Mouse (Mus musculus) heart, postnatal 0 days (tissue): Measurements from ENCODE around the gene Lrrc28. TPM values are rescaled to one million over a fixed set of nuclear protein-coding genes. Genes with fewer than 3 reads are reported as not detected.
A peak's percentile ranks its signal among the peaks of the same experiment; 100 is the strongest.

Source experiments
- ATAC-seq: fragments of 200-750 bp; cut with Nextera tagmentation; 2 replicates; pipeline ENCODE4 v1.8.0; 2017; ENCODE audit warnings: low read depth, moderate number of reproducible peaks, moderate library complexity; ENCODE audit not compliant: insufficient read depth
- DNase-seq: peaks from one replicate; pipeline ENCODE4 v3.0.0-alpha.2; 2016; ENCODE audit warnings: low spot score
- H3K27ac ChIP-seq: fragments of 300-500 bp; sonication (generic); 2 replicates; pipeline ENCODE4 v1.5.1; 2014; ENCODE audit warnings: low read depth, mild to moderate bottlenecking
- H3K27me3 ChIP-seq: fragments of 300-500 bp; sonication (generic); 2 replicates; pipeline ENCODE4 v1.6.1; 2014; ENCODE audit warnings: low read length, mixed read lengths; ENCODE audit not compliant: control insufficient read depth, insufficient read depth
- H3K36me3 ChIP-seq: fragments of 300-500 bp; sonication (generic); replicated peaks from 2 replicates; pipeline ENCODE4 v1.6.1; 2014; ENCODE audit warnings: low read length, mixed read lengths; ENCODE audit not compliant: control insufficient read depth, insufficient read depth
- H3K4me1 ChIP-seq: fragments of 300-500 bp; sonication (generic); 2 replicates; pipeline ENCODE4 v1.6.1; 2014; ENCODE audit warnings: antibody characterized with exemption; ENCODE audit not compliant: control insufficient read depth, insufficient read depth
- H3K4me2 ChIP-seq: fragments of 300-500 bp; sonication (generic); 2 replicates; pipeline ENCODE4 v1.6.1; 2014; ENCODE audit warnings: low read depth, mild to moderate bottlenecking, low read length, moderate library complexity
- H3K4me3 ChIP-seq: fragments of 300-500 bp; sonication (generic); 2 replicates; pipeline ENCODE4 v1.5.1; 2014; ENCODE audit warnings: low read depth, low read length
- H3K9ac ChIP-seq: fragments of 300-500 bp; sonication (generic); replicated peaks from 2 replicates; pipeline ENCODE4 v1.6.1; 2014; ENCODE audit warnings: low read depth, low read length, mixed read lengths
- H3K9me3 ChIP-seq: fragments of 300-500 bp; sonication (generic); replicated peaks from 2 replicates; pipeline ENCODE4 v1.6.1; 2016; ENCODE audit warnings: low read length; ENCODE audit not compliant: control insufficient read depth
- CTCF ChIP-seq: IDR thresholded peaks from 2 replicates; pipeline ENCODE4 v1.5.1; 2016; ENCODE audit warnings: antibody characterized with exemption, control low read depth, low read depth
- EP300 ChIP-seq: IDR thresholded peaks from 2 replicates; pipeline ENCODE4 v1.6.1; 2016; ENCODE audit warnings: antibody characterized with exemption, low read depth
- WGBS: fragments of 180-500 bp; shearing (Covaris S2); extraction: QIAGEN DNeasy Blood & Tissue Kit; methylation state at CpG from one replicate; pipeline ENCODE4 v1.1.7; 2014; 5-methylcytosine and 5-hydroxymethylcytosine counted together
- polyA plus RNA-seq: library from polyadenylated mRNA; unstranded; fragments of >200 nt; fragmentation: Nextera tagmentation; extraction: Ambion mirVana; gene quantifications from 2 replicates; pipeline ENCODE4 v1.2.1, GENCODE M21; 2015
- total RNA-seq: library from RNA; depleted of rRNA; stranded (reverse); fragments of >200 nt; gene quantifications from 2 replicates; pipeline ENCODE4 v1.2.3, GENCODE M21; 2014; ENCODE audit warnings: low replicate concordance

Lrrc28 gene
- total and polyA plus RNA-seq, 2 experiments from 2014 or later: 14.3 to 71.6 TPM

- no peaks in the 10 kb centered on the region for H3K36me3 ChIP-seq
- WGBS: 28% methylated on average over 1 of the region's 1 CpGs
- H3K27me3 ChIP-seq: no peaks in the 10 kb centered on the region
- H3K27ac ChIP-seq: no peak overlapping the region
- H3K9ac ChIP-seq: no peak overlapping the region
- DNase-seq (no peak), ATAC-seq (no peak)
- H3K4me3 ChIP-seq: no peak overlapping the region
- TF ChIP-seq EP300: no peak
- TF ChIP-seq CTCF: no peak
- no peaks in the 10 kb centered on the region for H3K9me3 ChIP-seq
- no peaks in the 10 kb centered on the region for H3K4me1 ChIP-seq
- H3K4me2 ChIP-seq: no peak overlapping the region
These were observed 10.1 kb upstream of the Lrrc28 start for GRCm38 (mm10) chr7:67655186-67655585.

DNA sequence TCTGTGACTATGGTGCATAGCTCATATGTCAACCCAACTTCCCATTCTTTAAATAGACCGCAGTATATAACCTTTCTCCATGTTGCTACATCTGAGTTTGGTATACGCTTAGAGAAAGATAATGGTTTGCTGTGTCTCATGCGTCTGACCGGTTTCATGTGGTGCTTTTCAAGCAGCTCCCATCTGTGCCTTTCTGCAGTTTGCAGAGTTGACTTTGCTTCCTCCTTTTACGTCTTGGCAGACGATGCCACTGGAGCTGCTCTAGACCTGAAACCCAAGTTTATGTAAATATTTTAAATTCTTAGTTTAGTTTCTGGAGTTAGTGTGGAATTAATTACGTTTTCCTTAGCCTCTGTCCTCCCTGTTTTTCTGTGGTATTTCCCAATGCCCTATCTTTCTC, 9.6 kb upstream of the Lrrc28 start:
- TF ChIP-seq CTCF: no peak
- no peak for TF ChIP-seq EP300
- 84% methylated on average over 7 of the region's 7 CpGs for WGBS
- Histone ChIP-seq H3K36me3 (no peaks in the 10 kb centered on the region), H3K9me3 (no peaks in the 10 kb centered on the region), H3K27me3 (no peaks in the 10 kb centered on the region), H3K27ac (no peak overlapping the region), H3K9ac (no peak overlapping the region), H3K4me3 (no peak overlapping the region), H3K4me2 (no peak overlapping the region), H3K4me1 (no peaks in the 10 kb centered on the region)
- no peak for DNase-seq
- no peak for ATAC-seq

DNA sequence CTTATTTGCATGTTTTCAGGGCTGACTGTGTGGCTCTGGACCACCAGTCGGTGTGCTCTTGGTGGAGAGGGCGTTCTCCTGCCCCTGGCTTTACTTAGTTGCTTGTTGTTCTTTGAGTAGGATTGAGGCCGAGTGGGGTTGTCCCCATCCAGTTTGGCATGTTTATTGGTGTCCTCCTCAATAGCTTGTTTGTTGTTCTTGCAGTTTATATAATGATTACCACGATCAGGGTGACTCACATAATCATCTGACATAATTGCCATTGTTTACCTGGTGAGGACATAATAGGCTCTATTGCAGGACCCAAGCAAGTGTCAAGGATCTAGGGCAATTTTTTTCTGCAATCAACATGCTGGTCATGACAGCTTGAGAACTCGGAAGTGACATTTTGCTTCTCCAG, 7.1 kb upstream of the Lrrc28 start:
- Histone ChIP-seq H3K27me3 (no peaks in the 10 kb centered on the region), H3K4me2 (no peak overlapping the region), H3K9me3 (no peaks in the 10 kb centered on the region), H3K4me3 (no peak overlapping the region), H3K27ac (no peak overlapping the region), H3K9ac (no peak overlapping the region), H3K4me1 (peaks cover 13% of the 10 kb centered on the region), H3K36me3 (no peaks in the 10 kb centered on the region)
- TF ChIP-seq EP300 (no peak), CTCF (no peak)
- DNase-seq: no peak
- 86% methylated on average over 5 of the region's 5 CpGs for WGBS
- ATAC-seq: no peak

- DNase-seq (no peak), ATAC-seq (no peak)
- WGBS: 62% methylated on average over 4 of the region's 4 CpGs
- no peak overlapping the region; the same call in 1 of the 2 replicates for H3K9ac ChIP-seq
- no peaks in the 10 kb centered on the region for H3K36me3 ChIP-seq
- H3K27ac ChIP-seq: no peak overlapping the region
- H3K4me1 ChIP-seq: peaks cover 22% of the 10 kb centered on the region
- no peaks in the 10 kb centered on the region for H3K9me3 ChIP-seq
- no peak for TF ChIP-seq EP300
- no peak for TF ChIP-seq CTCF
- no peaks in the 10 kb centered on the region for H3K27me3 ChIP-seq
- peak overlapping the region; percentile 64 for H3K4me2 ChIP-seq
- H3K4me3 ChIP-seq: peak overlapping the region; percentile 83
These were observed 3.3 kb upstream of the Lrrc28 start for GRCm38 (mm10) chr7:67648376-67648775.

DNA sequence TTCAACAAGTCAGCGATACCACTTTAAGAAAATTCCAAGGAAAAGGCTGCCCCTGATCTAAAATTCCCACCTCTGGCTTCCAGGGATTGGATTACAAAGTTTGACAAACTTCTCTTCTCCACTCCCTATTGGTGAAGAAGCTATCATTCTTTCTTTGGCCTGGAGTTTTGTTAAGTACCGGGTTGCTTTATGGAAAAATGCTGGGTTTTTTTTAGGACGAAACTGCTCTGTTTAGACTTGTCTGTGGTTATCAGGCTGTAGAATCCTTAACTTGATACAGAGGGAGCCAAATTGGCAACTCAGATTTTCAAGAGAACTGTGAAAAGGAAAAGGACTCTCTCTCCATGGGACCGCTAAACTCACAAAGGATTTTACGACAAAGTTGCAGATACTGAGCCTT, 2.2 kb upstream of the Lrrc28 start, which contains the start of gene Ttc23:
Ttc23 (plus strand) TSS at position 134 of the 400 bp plus-strand sequence.
- peak within 1 kb of the TSS; percentile 73 for H3K27ac ChIP-seq
- H3K9me3 ChIP-seq: no peaks in the 10 kb centered on the region
- H3K4me3 ChIP-seq: peak within 1 kb of the TSS; percentile 83
- no peaks in the 10 kb centered on the region for H3K27me3 ChIP-seq
- WGBS: 5% methylated on average over 5 of the region's 5 CpGs
- no peak for TF ChIP-seq EP300
- no peak for TF ChIP-seq CTCF
- peak within 1 kb of the TSS; percentile 94 for H3K4me2 ChIP-seq
- DNase-seq: peak; percentile 92
- H3K4me1 ChIP-seq: peaks cover 22% of the 10 kb centered on the region
- H3K9ac ChIP-seq: peak within 1 kb of the TSS; percentile 94
- H3K36me3 ChIP-seq: no peaks in the 10 kb centered on the region
- ATAC-seq: no peak

DNA sequence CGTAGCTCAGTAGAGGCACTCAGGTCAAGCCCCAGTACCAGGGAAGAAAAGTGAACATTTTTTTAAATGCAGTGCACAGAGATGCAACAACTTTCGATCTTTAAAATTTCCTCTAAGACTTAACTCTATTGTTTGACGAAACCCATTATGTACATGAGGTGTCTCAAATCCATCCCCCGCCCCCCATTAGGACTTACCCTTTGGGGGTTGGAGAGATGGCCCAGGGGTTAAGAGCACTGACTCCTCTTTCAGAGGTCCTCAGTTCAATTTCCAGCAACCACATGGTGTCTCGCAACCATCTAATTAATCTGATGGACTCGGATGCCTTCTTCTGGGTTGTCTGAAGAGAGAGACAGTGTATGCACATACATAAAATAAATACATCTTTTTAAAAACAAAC, 1.1 kb upstream of the Lrrc28 start:
- Histone ChIP-seq H3K27me3 (no peaks in the 10 kb centered on the region), H3K36me3 (no peaks in the 10 kb centered on the region), H3K4me2 (peak overlapping the region; percentile 94), H3K4me1 (peaks cover 22% of the 10 kb centered on the region), H3K27ac (peak overlapping the region; percentile 97), H3K9me3 (no peaks in the 10 kb centered on the region), H3K9ac (peak overlapping the region; percentile 94), H3K4me3 (peak overlapping the region; percentile 78)
- 9% methylated on average over 6 of the region's 6 CpGs for WGBS
- ATAC-seq (no peak), DNase-seq (no peak)
- no peak for TF ChIP-seq EP300
- no peak for TF ChIP-seq CTCF
